Mouse (Mus musculus) cerebellum, postnatal 25 days (tissue): ENCODE data around the gene Atp8b3.

Experiments used
- DNase-seq, 2 experiments: peaks; one replicate each; pipeline ENCODE4 v3.0.0; 2021; ENCODE audit warnings: mixed read lengths in 2 of 2

Gene Atp8b3

GRCm38 (mm10) chr10:80566375-80567092 lies 27.6 kb upstream of the Atp8b3 start:
- DNase-seq: peak; percentile 92 to 96

GRCm38 (mm10) chr10:80561116-80561944 lies 22.4 kb upstream of the Atp8b3 start, which contains the start of gene Rexo1:
Gene Rexo1, minus strand, starts transcription at chr10:80561560.
- DNase-seq: peak; percentile 95 to 96

- no peak for DNase-seq
Measured at GRCm38 (mm10) chr10:80560621-80561020, 21.7 kb upstream of the Atp8b3 start.

- no peak for DNase-seq
Measured at GRCm38 (mm10) chr10:80559431-80559830, 20.5 kb upstream of the Atp8b3 start.

- peak; percentile 85 to 91 for DNase-seq
Measured at GRCm38 (mm10) chr10:80557346-80557965, 18.5 kb upstream of the Atp8b3 start.

- DNase-seq: no peak
Measured at GRCm38 (mm10) chr10:80553997-80554396, 15.1 kb upstream of the Atp8b3 start.

GRCm38 (mm10) chr10:80553575-80553974 lies 14.7 kb upstream of the Atp8b3 start:
- peak in 1 of 2 experiments; percentile 15 for DNase-seq

GRCm38 (mm10) chr10:80552364-80552763 lies 13.4 kb upstream of the Atp8b3 start:
- no peak for DNase-seq

- DNase-seq: peak in 1 of 2 experiments; percentile 23
Measured at GRCm38 (mm10) chr10:80549279-80549678, 10.4 kb upstream of the Atp8b3 start.

- peak; percentile 78 to 83 for DNase-seq
Measured at GRCm38 (mm10) chr10:80548428-80549006, 9.6 kb upstream of the Atp8b3 start.

- DNase-seq: no peak
Measured at GRCm38 (mm10) chr10:80547539-80547938, 8.6 kb upstream of the Atp8b3 start.

GRCm38 (mm10) chr10:80546945-80547344 lies 8.0 kb upstream of the Atp8b3 start:
- DNase-seq: no peak

- DNase-seq: no peak
Measured at GRCm38 (mm10) chr10:80545590-80545989, 6.7 kb upstream of the Atp8b3 start.

GRCm38 (mm10) chr10:80543873-80544272 lies 4.9 kb upstream of the Atp8b3 start:
- peak in 1 of 2 experiments; percentile 22 for DNase-seq

GRCm38 (mm10) chr10:80539493-80539892 lies 569 bp upstream of the Atp8b3 start:
- DNase-seq: no peak

GRCm38 (mm10) chr10:80538180-80538579 lies 744 bp downstream of the Atp8b3 start:
- no peak for DNase-seq

- DNase-seq: no peak
Measured at GRCm38 (mm10) chr10:80535711-80536110, 3.2 kb downstream of the Atp8b3 start.

GRCm38 (mm10) chr10:80535071-80535470 lies 3.9 kb downstream of the Atp8b3 start:
- no peak for DNase-seq

- no peak for DNase-seq
Measured at GRCm38 (mm10) chr10:80533704-80534103, 5.2 kb downstream of the Atp8b3 start.

- DNase-seq: no peak
Measured at GRCm38 (mm10) chr10:80532783-80533182, 6.1 kb downstream of the Atp8b3 start.

GRCm38 (mm10) chr10:80526172-80526571 lies 12.8 kb downstream of the Atp8b3 start:
- DNase-seq: no peak

GRCm38 (mm10) chr10:80523299-80523698 lies 15.6 kb downstream of the Atp8b3 start:
- no peak for DNase-seq

- DNase-seq: no peak
Measured at GRCm38 (mm10) chr10:80519287-80519686, 19.6 kb downstream of the Atp8b3 start.
